In genomic region chr4:131100796-131101156, GRCm38 (mm10) we compare ENCODE assay signal across 15 mouse cellular contexts.
DNase-seq lines count a peak whose midpoint lies in the region; ATAC-seq and TF ChIP-seq lines count a peak whose summit lies in the region.
"Had no signal": no experiment of that assay in that cellular context is flagged by ENCODE, and none has a peak within 500 bp of the region (broad histone marks: within the 10 kb centered on the region; RNA-seq: fewer than 3 reads in every experiment).

No protein-coding gene starts in this region.

- 16% methylated on average over 13 of the region's 13 CpGs for WGBS in heart, embryonic 10.5 days
- 17% methylated on average over 13 of the region's 13 CpGs for WGBS in kidney, postnatal 0 days
- WGBS in forebrain, embryonic 14.5 days = 16% methylated on average over 13 of the region's 13 CpGs
- 14% methylated on average over 13 of the region's 13 CpGs for whole genome bisulfite sequencing in midbrain, embryonic 15.5 days

- peak overlapping the region; percentile 39 for H3K4me3 ChIP-seq in heart, embryonic 10.5 days
- 0 out of 2 replicates have a peak overlapping the region, but pooled peaks have one; percentile 7 for H3K4me3 ChIP-seq in kidney, postnatal 0 days (replicated peaks; ENCODE audit: low read depth, low read length)
- H3K4me3 ChIP-seq in forebrain, embryonic 14.5 days (ENCODE audit: low read depth, low read length) = no peak overlapping the region
- H3K4me3 ChIP-seq in midbrain, embryonic 15.5 days = no peak overlapping the region
- H3K4me3 ChIP-seq: limb, embryonic 15.5 days had no signal

- H3K36me3 ChIP-seq in heart, embryonic 10.5 days = no peaks in the 10 kb centered on the region
- no peaks in the 10 kb centered on the region for H3K36me3 ChIP-seq in kidney, postnatal 0 days (ENCODE audit: insufficient read depth, low read length)
- H3K36me3 ChIP-seq in forebrain, embryonic 14.5 days (ENCODE audit: control insufficient read depth, insufficient read depth, low read length) = no peaks in the 10 kb centered on the region
- no peaks in the 10 kb centered on the region for H3K36me3 ChIP-seq in midbrain, embryonic 15.5 days (replicated peaks)
- H3K36me3 ChIP-seq: limb, embryonic 15.5 days had no signal

- DNase-seq in heart, embryonic 10.5 days (ENCODE audit: low spot score) = no peak
- DNase-seq in heart, postnatal 10 days = no peak
- DNase-seq in kidney, postnatal 0 days (ENCODE audit: low spot score) = no peak
- no peak for DNase-seq in kidney, adult 11 months
- no peak for DNase-seq in forebrain, embryonic 14.5 days (ENCODE audit: low spot score)
- DNase-seq in urinary bladder, postnatal 36 days (ENCODE audit: low spot score in 2 of 2) = no peak
- no peak for DNase-seq in cerebellum, adult 8-10 months
- DNase-seq: adrenal gland, postnatal 14 days; cerebellum, adult 18-20 months; heart, postnatal 4 days; layer of hippocampus, adult 9-11 months; spleen, adult 18-20 months had no signal

- no peak overlapping the region for H3K9ac ChIP-seq in kidney, postnatal 0 days (ENCODE audit: low read depth, low read length)
- peak overlapping the region; percentile 37; the same call in 1 of the 2 replicates for H3K9ac ChIP-seq in forebrain, embryonic 14.5 days (ENCODE audit: low read length)
- no peak overlapping the region for H3K9ac ChIP-seq in midbrain, embryonic 15.5 days
- H3K9ac ChIP-seq: limb, embryonic 15.5 days had no signal

- TF ChIP-seq CTCF in kidney, postnatal 0 days (IDR thresholded peaks at IDR 0.05; ENCODE audit: low read depth) = no peak

- H3K27ac ChIP-seq in heart, embryonic 10.5 days = no peak overlapping the region
- H3K27ac ChIP-seq in kidney, postnatal 0 days = no peak overlapping the region
- H3K27ac ChIP-seq in forebrain, embryonic 14.5 days (ENCODE audit: low read depth, low read length) = no peak overlapping the region
- H3K27ac ChIP-seq in midbrain, embryonic 15.5 days = no peak overlapping the region
- H3K27ac ChIP-seq: limb, embryonic 15.5 days had no signal

- intact Hi-C loops in heart, postnatal 10 days (cut with DNase I) = no loop called here

- no peaks in the 10 kb centered on the region for H3K9me3 ChIP-seq in heart, embryonic 10.5 days
- no peaks in the 10 kb centered on the region for H3K9me3 ChIP-seq in kidney, postnatal 0 days (replicated peaks; ENCODE audit: low read length)
- no peaks in the 10 kb centered on the region for H3K9me3 ChIP-seq in forebrain, embryonic 14.5 days (replicated peaks; ENCODE audit: control insufficient read depth, low read length)
- no peaks in the 10 kb centered on the region for H3K9me3 ChIP-seq in midbrain, embryonic 15.5 days
- H3K9me3 ChIP-seq: limb, embryonic 15.5 days had no signal

- H3K4me1 ChIP-seq in heart, embryonic 10.5 days = peaks cover 8% of the 10 kb centered on the region; the same call in 1 of the 2 replicates
- H3K4me1 ChIP-seq in kidney, postnatal 0 days (replicated peaks; ENCODE audit: insufficient read depth, low read length) = no peaks in the 10 kb centered on the region
- peaks cover 4% of the 10 kb centered on the region; the same call in 1 of the 2 replicates for H3K4me1 ChIP-seq in forebrain, embryonic 14.5 days (ENCODE audit: control insufficient read depth, insufficient read depth, low read length)
- peaks cover 14% of the 10 kb centered on the region for H3K4me1 ChIP-seq in midbrain, embryonic 15.5 days
- H3K4me1 ChIP-seq: limb, embryonic 15.5 days had no signal

- peak overlapping the region; percentile 43 for H3K4me2 ChIP-seq in kidney, postnatal 0 days (ENCODE audit: low read length)
- peak overlapping the region; percentile 30; the same call in 1 of the 2 replicates for H3K4me2 ChIP-seq in forebrain, embryonic 14.5 days (ENCODE audit: low read length)
- H3K4me2 ChIP-seq in midbrain, embryonic 15.5 days = peak overlapping the region; percentile 16; the same call in 1 of the 2 replicates
- H3K4me2 ChIP-seq: limb, embryonic 15.5 days had no signal

- no peak for ATAC-seq in kidney, postnatal 0 days (replicated peaks; ENCODE audit: low FRiP score, low read depth)
- no peak for ATAC-seq in forebrain, embryonic 14.5 days
- ATAC-seq in midbrain, embryonic 15.5 days (replicated peaks) = no peak
- ATAC-seq: Patski had no signal

- peaks cover 19% of the 10 kb centered on the region for H3K27me3 ChIP-seq in heart, embryonic 10.5 days (ENCODE audit: insufficient read depth, poor library complexity, severe bottlenecking)
- no peaks in the 10 kb centered on the region for H3K27me3 ChIP-seq in kidney, postnatal 0 days (ENCODE audit: insufficient read depth, low read length)
- no peaks in the 10 kb centered on the region for H3K27me3 ChIP-seq in forebrain, embryonic 14.5 days (replicated peaks; ENCODE audit: control insufficient read depth, insufficient read depth, low read length)
- 0 out of 2 replicates have a peak, but pooled peaks cover 5% of the 10 kb centered on the region for H3K27me3 ChIP-seq in midbrain, embryonic 15.5 days (replicated peaks)
- H3K27me3 ChIP-seq: limb, embryonic 15.5 days; Patski had no signal

Comparison
In these comparisons a context has a peak if more than half of its experiments do, and no peak if none do; other contexts are left out.
1. H3K4me3 ChIP-seq: peak in heart, embryonic 10.5 days (single experiment) and kidney, postnatal 0 days (single experiment); none in forebrain, embryonic 14.5 days (single experiment) and midbrain, embryonic 15.5 days (single experiment).
2. Peak in every context shown above with its lines, with median percentiles within 50 percentile points of each other: H3K4me2 ChIP-seq.